In genomic region chrX:162044109-162044508, GRCm38 (mm10) we compare ENCODE assay signal across 16 mouse cellular contexts.
"Had no signal": no experiment of that assay in that cellular context is flagged by ENCODE, and none has a peak within 500 bp of the region (broad histone marks: within the 10 kb centered on the region; RNA-seq: fewer than 3 reads in every experiment).

No protein-coding gene starts in this region.

- H3K4me3 ChIP-seq: limb, embryonic 12.5 days; limb, embryonic 15.5 days; midbrain, embryonic 12.5 days; midbrain, embryonic 15.5 days; neural tube, embryonic 12.5 days; neural tube, embryonic 15.5 days had no signal

- H3K36me3 ChIP-seq: limb, embryonic 12.5 days; limb, embryonic 15.5 days; midbrain, embryonic 12.5 days; midbrain, embryonic 15.5 days; neural tube, embryonic 12.5 days; neural tube, embryonic 15.5 days had no signal

- H3K9ac ChIP-seq: limb, embryonic 12.5 days; limb, embryonic 15.5 days; liver, embryonic 14.5 days; liver, postnatal 0 days; lung, embryonic 14.5 days; midbrain, embryonic 12.5 days; midbrain, embryonic 15.5 days; neural tube, embryonic 12.5 days; neural tube, embryonic 15.5 days had no signal

- H3K27ac ChIP-seq: limb, embryonic 12.5 days; limb, embryonic 15.5 days; liver, embryonic 14.5 days; macrophage; midbrain, embryonic 12.5 days; midbrain, embryonic 15.5 days; neural tube, embryonic 12.5 days; neural tube, embryonic 15.5 days had no signal

- H3K27me3 ChIP-seq: neural tube, embryonic 12.5 days had no signal

- H3K9me3 ChIP-seq: limb, embryonic 12.5 days; limb, embryonic 15.5 days; midbrain, embryonic 12.5 days; midbrain, embryonic 15.5 days; neural tube, embryonic 12.5 days; neural tube, embryonic 15.5 days had no signal

- H3K4me2 ChIP-seq: limb, embryonic 12.5 days; limb, embryonic 15.5 days; liver, embryonic 11.5 days; lung, embryonic 14.5 days; midbrain, embryonic 12.5 days; midbrain, embryonic 15.5 days; neural tube, embryonic 12.5 days; neural tube, embryonic 15.5 days had no signal

- ATAC-seq: intestine, postnatal 0 days; liver, postnatal 0 days; lung, postnatal 0 days; midbrain, embryonic 15.5 days had no signal

- H3K4me1 ChIP-seq: limb, embryonic 12.5 days; limb, embryonic 15.5 days; midbrain, embryonic 12.5 days; midbrain, embryonic 15.5 days; neural tube, embryonic 12.5 days; neural tube, embryonic 15.5 days had no signal

- DNase-seq: left cerebral cortex, postnatal 4 days; liver, postnatal 0 days; lung, embryonic 14.5 days; thymus, adult 18-20 months; thymus, postnatal 36 days had no signal
